Mouse (Mus musculus) neural tube, embryonic 14.5 days (tissue): ENCODE data around the gene Rps27l. TPM values are rescaled to one million over a fixed set of nuclear protein-coding genes. Genes with fewer than 3 reads are reported as not detected.

Source experiments
- ATAC-seq: fragments of 200-750 bp; cut with Nextera tagmentation; 2 replicates; pipeline ENCODE4 v1.8.0; 2017; ENCODE audit warnings: low read depth, mild to moderate bottlenecking, moderate TSS enrichment, moderate library complexity
- H3K27ac ChIP-seq: fragments of 300-500 bp; sonication (generic); 2 replicates; pipeline ENCODE4 v1.5.1; 2014; ENCODE audit warnings: low read depth, mild to moderate bottlenecking, control low read depth, low read length, moderate library complexity, mixed read lengths
- H3K27me3 ChIP-seq: fragments of 300-500 bp; sonication (generic); 2 replicates; pipeline ENCODE4 v1.6.1; 2014; ENCODE audit warnings: low read length; ENCODE audit not compliant: control insufficient read depth, insufficient read depth
- H3K36me3 ChIP-seq: fragments of 300-500 bp; sonication (generic); 2 replicates; pipeline ENCODE4 v1.6.1; 2014; ENCODE audit warnings: low read length, mixed read lengths; ENCODE audit not compliant: control insufficient read depth, insufficient read depth
- H3K4me1 ChIP-seq: fragments of 300-500 bp; sonication (generic); 2 replicates; pipeline ENCODE4 v1.6.1; 2014; ENCODE audit warnings: low read length; ENCODE audit not compliant: control insufficient read depth, insufficient read depth
- H3K4me2 ChIP-seq: fragments of 300-500 bp; sonication (generic); 2 replicates; pipeline ENCODE4 v1.6.1; 2014; ENCODE audit warnings: mild to moderate bottlenecking, low read depth, low read length, control low read depth
- H3K4me3 ChIP-seq: fragments of 300-500 bp; sonication (generic); 2 replicates; pipeline ENCODE4 v1.5.1; 2014; ENCODE audit warnings: low read depth, low read length, control low read depth, mixed read lengths
- H3K9ac ChIP-seq: fragments of 300-500 bp; sonication (generic); replicated peaks from 2 replicates; pipeline ENCODE4 v1.6.1; 2014; ENCODE audit warnings: low read depth, mild to moderate bottlenecking, control low read depth, low read length, mixed read lengths
- H3K9me3 ChIP-seq: fragments of 300-500 bp; sonication (generic); 2 replicates; pipeline ENCODE4 v1.6.1; 2016; ENCODE audit warnings: low read length; ENCODE audit not compliant: control insufficient read depth
- WGBS: fragments of 180-500 bp; shearing (Covaris S2); extraction: QIAGEN DNeasy Blood & Tissue Kit; methylation state at CpG from one replicate; pipeline ENCODE4 v1.1.7; 2014; 5-methylcytosine and 5-hydroxymethylcytosine counted together
- polyA plus RNA-seq: library from polyadenylated mRNA; unstranded; fragments of >200 nt; fragmentation: Nextera tagmentation; extraction: Ambion mirVana; gene quantifications from 2 replicates; pipeline ENCODE4 v1.2.1, GENCODE M21; 2014

Gene Rps27l
- polyA plus RNA-seq, 1 experiment from 2014 or later: 188 TPM

DNA sequence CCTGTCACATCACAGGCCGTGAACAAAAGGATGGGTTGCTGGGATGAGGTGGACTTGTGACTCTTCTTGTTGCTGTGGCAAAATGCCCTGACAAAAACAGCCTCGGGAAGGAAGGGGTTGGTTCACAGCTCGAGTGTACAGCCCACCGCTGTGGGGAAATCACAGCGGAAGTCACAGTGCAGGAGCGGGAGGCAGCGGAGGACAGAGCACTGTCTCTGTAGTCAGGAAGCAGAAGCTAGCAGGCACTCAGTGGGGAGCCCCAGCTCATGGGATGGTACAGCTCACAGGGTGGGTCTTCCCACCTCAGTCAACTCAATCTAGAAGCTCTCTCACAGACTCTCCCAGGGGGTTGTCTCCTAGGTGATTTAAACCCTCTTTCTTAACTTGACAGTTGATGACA is 39.5 kb downstream of the Rps27l start:
- ATAC-seq: no peak
- 69% methylated on average over 7 of the region's 7 CpGs for WGBS

DNA sequence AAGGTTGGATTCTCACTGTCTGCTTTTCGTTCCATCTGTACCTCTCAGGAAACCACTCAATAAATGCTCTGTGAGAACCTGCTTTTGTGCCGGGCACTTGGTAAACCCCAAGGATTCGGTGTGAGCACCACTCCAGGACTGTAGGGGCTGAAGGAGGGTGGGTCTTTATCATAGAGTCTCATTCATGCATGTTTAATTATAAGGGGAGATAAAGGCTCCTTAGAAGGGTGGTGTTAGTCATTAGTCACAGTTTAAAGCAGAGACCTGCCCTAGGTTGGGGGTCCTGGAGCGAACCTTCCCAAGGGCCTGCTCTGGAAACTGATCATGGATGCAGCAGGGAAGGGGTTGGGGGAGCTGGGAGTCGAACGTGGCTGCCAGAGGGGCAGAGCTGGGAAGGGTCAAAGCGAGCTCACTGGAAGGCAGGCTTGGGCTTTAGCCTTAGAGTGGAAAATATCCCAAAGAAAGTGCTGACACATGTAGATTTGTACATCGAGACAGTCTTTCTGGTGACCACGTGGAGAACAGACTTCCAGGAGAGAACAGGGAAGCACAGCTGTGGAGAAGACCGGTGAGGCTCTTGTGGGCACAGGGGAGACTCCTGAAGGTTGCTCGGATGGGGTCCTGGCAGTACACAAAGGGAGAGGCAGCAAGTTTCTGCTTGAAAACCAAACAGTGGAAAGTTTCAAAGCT is 42.5 kb downstream of the Rps27l start:
- Histone ChIP-seq H3K27me3 (no peaks in the 10 kb centered on the region), H3K4me3 (no peak overlapping the region), H3K36me3 (no peaks in the 10 kb centered on the region), H3K9ac (no peak overlapping the region), H3K4me2 (no peak overlapping the region), H3K4me1 (no peaks in the 10 kb centered on the region), H3K9me3 (no peaks in the 10 kb centered on the region), H3K27ac (no peak overlapping the region)
- 68% methylated on average over 11 of the region's 11 CpGs for WGBS
- no peak for ATAC-seq

More for the DNA sequence above, 39.5 kb downstream of the Rps27l start:
- H3K4me1 ChIP-seq: no peaks in the 10 kb centered on the region
- H3K9ac ChIP-seq: no peak overlapping the region
- no peaks in the 10 kb centered on the region for H3K9me3 ChIP-seq
- H3K36me3 ChIP-seq: no peaks in the 10 kb centered on the region
- no peaks in the 10 kb centered on the region for H3K27me3 ChIP-seq
- H3K27ac ChIP-seq: no peak overlapping the region
- H3K4me3 ChIP-seq: no peak overlapping the region
- no peak overlapping the region for H3K4me2 ChIP-seq

DNA sequence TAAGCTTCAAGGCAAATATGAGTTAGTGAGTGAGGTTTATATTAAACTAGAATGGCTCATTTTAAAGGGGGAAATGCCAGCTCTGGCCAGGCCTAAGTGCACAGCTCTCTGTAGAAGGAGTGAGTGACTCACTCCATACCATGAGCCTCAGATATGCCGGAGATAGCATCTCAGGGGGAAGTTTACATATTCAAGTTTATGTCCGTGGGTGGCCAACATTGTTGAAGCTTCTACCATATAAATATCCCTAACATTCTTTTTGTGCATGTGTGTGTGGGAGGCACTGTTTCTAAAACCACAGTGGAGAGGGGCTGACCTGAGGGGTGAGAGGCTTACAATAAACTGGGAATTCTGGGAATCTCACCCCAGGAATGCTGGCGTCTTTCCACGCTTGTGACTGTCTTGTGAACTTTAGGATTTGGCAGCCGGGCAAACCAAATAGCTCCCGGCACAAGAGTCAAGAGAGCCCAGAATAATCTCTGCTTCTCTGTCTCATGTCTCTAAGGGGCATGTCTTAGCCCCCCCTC is 43.1 kb downstream of the Rps27l start:
- Histone ChIP-seq H3K4me1 (no peaks in the 10 kb centered on the region), H3K4me2 (no peak overlapping the region), H3K9ac (no peak overlapping the region), H3K9me3 (no peaks in the 10 kb centered on the region), H3K27ac (no peak overlapping the region), H3K4me3 (no peak overlapping the region), H3K27me3 (no peaks in the 10 kb centered on the region), H3K36me3 (no peaks in the 10 kb centered on the region)
- 59% methylated on average over 6 of the region's 6 CpGs for WGBS
- ATAC-seq: no peak

DNA sequence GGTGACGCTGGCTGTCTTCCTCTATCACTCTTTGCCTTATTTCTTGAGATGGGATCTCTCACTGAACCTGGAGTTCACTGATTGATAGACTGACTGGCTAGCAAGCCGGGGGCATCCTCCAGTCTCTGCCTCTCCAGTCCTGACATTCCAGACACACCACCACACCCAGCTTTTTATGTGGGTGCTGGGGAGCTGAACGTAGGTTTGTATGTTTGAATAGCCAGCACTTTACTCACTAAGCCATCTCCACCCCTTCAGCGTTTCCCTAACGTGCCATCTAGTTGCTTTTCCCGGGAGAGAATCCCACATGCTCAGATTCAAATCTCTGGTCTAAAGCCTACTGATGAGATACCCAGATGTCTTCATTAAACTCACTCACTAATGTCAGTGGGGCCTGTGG is 43.7 kb downstream of the Rps27l start:
- no peak for ATAC-seq
- Histone ChIP-seq H3K27ac (no peak overlapping the region), H3K9me3 (no peaks in the 10 kb centered on the region), H3K36me3 (no peaks in the 10 kb centered on the region), H3K27me3 (no peaks in the 10 kb centered on the region), H3K4me1 (no peaks in the 10 kb centered on the region), H3K4me2 (no peak overlapping the region), H3K4me3 (no peak overlapping the region), H3K9ac (no peak overlapping the region)
- 76% methylated on average over 6 of the region's 6 CpGs for WGBS

DNA sequence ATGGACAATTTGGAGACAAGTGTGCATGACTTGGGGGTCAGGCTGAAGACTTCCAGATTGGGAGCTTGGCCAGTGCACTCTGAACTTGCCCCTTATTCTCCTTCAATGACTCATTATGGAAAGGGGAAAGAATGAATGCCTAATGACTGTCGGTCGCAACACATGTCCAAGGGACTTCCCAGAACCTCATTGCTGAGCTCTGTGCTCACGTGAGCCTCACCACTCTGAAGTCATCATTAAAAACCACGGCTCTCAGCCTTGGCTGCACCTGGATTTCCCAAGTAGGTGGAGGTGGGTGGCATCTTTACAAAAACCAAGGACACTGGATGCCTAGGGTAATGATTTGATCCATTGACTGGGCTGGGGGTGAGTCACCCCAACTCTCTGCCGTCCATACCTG is 44.2 kb downstream of the Rps27l start:
- H3K4me1 ChIP-seq: no peaks in the 10 kb centered on the region
- no peaks in the 10 kb centered on the region for H3K9me3 ChIP-seq
- H3K4me3 ChIP-seq: no peak overlapping the region
- no peaks in the 10 kb centered on the region for H3K27me3 ChIP-seq
- no peak overlapping the region for H3K27ac ChIP-seq
- no peak overlapping the region for H3K4me2 ChIP-seq
- ATAC-seq: no peak
- no peak overlapping the region for H3K9ac ChIP-seq
- no peaks in the 10 kb centered on the region for H3K36me3 ChIP-seq
- 89% methylated on average over 5 of the region's 5 CpGs for WGBS

DNA sequence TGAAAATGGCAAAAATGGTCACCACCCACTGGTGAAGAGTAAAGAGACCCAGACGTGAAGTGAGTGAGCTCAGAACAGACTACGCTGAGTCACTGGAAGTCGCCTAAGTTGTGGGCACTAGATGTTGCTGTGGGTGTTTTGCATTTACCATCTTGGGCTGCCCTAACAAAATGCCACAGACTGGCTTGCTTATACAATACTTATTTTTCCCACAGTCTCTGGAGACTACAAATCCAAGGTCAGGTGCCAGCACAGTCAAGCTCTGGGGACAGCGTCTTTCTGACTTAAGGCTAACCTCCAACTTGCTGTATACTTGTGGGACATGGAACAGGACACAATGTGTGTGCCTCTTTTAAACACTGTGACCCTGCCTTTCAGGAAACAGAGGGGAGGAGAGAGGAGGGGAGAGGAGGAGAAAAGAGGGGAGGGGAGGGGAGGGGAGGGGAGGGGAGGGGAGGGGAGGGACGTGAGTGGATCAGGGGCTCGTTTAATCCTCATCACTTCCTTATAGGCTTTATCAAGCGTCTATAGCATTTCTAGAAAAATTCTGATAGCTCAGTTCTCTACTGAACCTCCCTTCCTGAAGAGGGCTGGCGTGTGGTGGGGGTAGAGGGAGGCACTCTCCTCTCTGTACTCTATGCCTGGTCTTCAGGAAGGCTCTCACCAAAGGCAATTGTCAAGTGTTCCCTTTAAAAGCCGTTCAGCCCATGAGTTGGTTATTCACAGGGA is 45.3 kb downstream of the Rps27l start:
- no peak overlapping the region for H3K27ac ChIP-seq
- no peak overlapping the region for H3K9ac ChIP-seq
- 67% methylated on average over 9 of the region's 9 CpGs for WGBS
- H3K27me3 ChIP-seq: no peaks in the 10 kb centered on the region
- H3K4me1 ChIP-seq: no peaks in the 10 kb centered on the region
- H3K36me3 ChIP-seq: no peaks in the 10 kb centered on the region
- no peak for ATAC-seq
- H3K4me3 ChIP-seq: no peak overlapping the region
- no peak overlapping the region for H3K4me2 ChIP-seq
- H3K9me3 ChIP-seq: no peaks in the 10 kb centered on the region

DNA sequence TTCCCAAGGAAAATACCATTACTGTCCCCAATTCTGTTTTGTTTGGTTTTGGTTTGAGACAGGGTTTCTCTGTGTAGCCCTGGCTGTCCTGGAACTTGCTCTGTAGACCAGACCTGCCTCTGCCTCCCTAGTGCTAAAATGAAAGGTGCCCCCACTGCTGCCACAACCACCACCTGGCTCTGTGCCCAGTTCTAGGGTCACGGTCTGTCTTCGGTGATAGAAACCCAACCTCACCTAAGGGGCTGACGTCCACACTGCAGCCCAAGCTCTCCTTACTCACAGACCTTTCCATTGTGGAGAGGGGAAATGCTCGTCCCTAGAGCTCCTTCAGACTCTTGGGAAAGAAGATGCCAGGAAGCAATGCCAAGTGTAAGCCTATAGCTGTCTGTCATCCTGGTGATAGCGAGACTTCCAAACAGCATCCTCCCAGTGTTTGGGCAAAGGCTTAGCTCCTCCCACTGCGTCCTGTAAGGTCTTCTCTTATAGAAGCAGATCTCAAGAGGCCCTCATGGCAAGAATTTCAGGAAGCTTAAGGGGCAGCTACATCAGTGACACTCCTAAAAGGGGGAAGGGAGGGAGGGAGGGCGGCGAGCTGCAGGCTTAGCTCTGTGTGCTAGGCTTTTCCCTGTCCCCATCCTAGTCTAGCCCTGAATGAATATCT is 46.0 kb downstream of the Rps27l start:
- Histone ChIP-seq H3K4me2 (no peak overlapping the region), H3K27me3 (no peaks in the 10 kb centered on the region), H3K9ac (no peak overlapping the region), H3K4me3 (no peak overlapping the region), H3K36me3 (no peaks in the 10 kb centered on the region), H3K9me3 (no peaks in the 10 kb centered on the region), H3K27ac (no peak overlapping the region), H3K4me1 (no peaks in the 10 kb centered on the region)
- no peak for ATAC-seq
- WGBS: 83% methylated on average over 8 of the region's 8 CpGs
